Mouse (Mus musculus): Measurements from ENCODE around the gene Bud23. TPM values are rescaled to one million over a fixed set of nuclear protein-coding genes. Genes with fewer than 3 reads are reported as not detected.
A peak's percentile ranks its signal among the peaks of the same experiment; 100 is the strongest.
"Not testable (repeated sequence)": the region's sequence is repeated elsewhere in the genome, so short reads cannot be mapped to it uniquely, and the experiment has no call there.

Bud23 gene
- total RNA-seq, 1 experiment, result 112 TPM

GRCm38 (mm10) chr5:135066008-135066407 is 1.2 kb upstream of the Bud23 start:
- H3K9ac ChIP-seq (ENCODE audit: insufficient read depth, low read depth, low read length, poor library complexity, severe bottlenecking), result no peak overlapping the region
- in situ Hi-C loops (cut with MboI; ENCODE audit: low sequenced_read_pairs in 2 of 2, unreplicated experiment in 2 of 2), result no loop called here

GRCm38 (mm10) chr5:135064382-135064766 is 385 bp downstream of the Bud23 start:
- 0 out of 4 replicates have a peak, but pooled peaks cover 0 to 2% of the 10 kb centered on the region in 2 experiments for H3K4me1 ChIP-seq (ENCODE audit: control insufficient read depth in 2 of 2, insufficient read depth in 2 of 2, low read length in 2 of 2, poor library complexity in 1 of 2)
- no peaks in the 10 kb centered on the region for H3K9me3 ChIP-seq (ENCODE audit: control insufficient read depth, insufficient read depth, low read depth, low read length)
- no peak overlapping the region for H3K27ac ChIP-seq (ENCODE audit: insufficient read depth, low read depth, low read length, poor library complexity, severe bottlenecking)
- no peak for TF ChIP-seq CHD2 (IDR thresholded peaks at IDR 0.05; ENCODE audit: low read depth, low read length)
- TF ChIP-seq ZC3H11A (IDR thresholded peaks at IDR 0.05; ENCODE audit: borderline replicate concordance, low read depth, low read length), result no peak
- TF ChIP-seq MAFK (IDR thresholded peaks at IDR 0.05; ENCODE audit: insufficient read depth, low read depth, low read length), result no peak
- TF ChIP-seq ZNF384 (IDR thresholded peaks at IDR 0.05; ENCODE audit: low read depth, low read length), result no peak
- no peak for TF ChIP-seq HCFC1 (IDR thresholded peaks at IDR 0.05; ENCODE audit: borderline replicate concordance, insufficient read depth, low read length)
- in situ Hi-C loops (cut with MboI; ENCODE audit: low sequenced_read_pairs in 2 of 2, unreplicated experiment in 2 of 2), result no loop called here
- no peak for DNase-seq (ENCODE audit: low read depth, low spot score)
- H3K4me3 ChIP-seq (ENCODE audit: insufficient read depth in 1 of 2, low read depth in 1 of 2, low read length in 2 of 2, poor library complexity in 1 of 2, severe bottlenecking in 1 of 2), result peak overlapping the region; percentile 81 to 99
- H3K36me3 ChIP-seq (ENCODE audit: control insufficient read depth, insufficient read depth, low read length, poor library complexity, severe bottlenecking), result peaks cover 12% of the 10 kb centered on the region
- H3K9ac ChIP-seq (ENCODE audit: insufficient read depth, low read depth, low read length, poor library complexity, severe bottlenecking), result peak overlapping the region; percentile 80

More at GRCm38 (mm10) chr5:135066008-135066407, 1.2 kb upstream of the Bud23 start:
- Histone ChIP-seq H3K4me3 (ENCODE audit: insufficient read depth in 1 of 2, low read depth in 1 of 2, low read length in 2 of 2, poor library complexity in 1 of 2, severe bottlenecking in 1 of 2) (no peak overlapping the region), H3K4me1 (ENCODE audit: control insufficient read depth in 2 of 2, insufficient read depth in 2 of 2, low read length in 2 of 2, poor library complexity in 1 of 2) (0 out of 4 replicates have a peak, but pooled peaks cover 0 to 2% of the 10 kb centered on the region in 2 experiments), H3K36me3 (ENCODE audit: control insufficient read depth, insufficient read depth, low read length, poor library complexity, severe bottlenecking) (peaks cover 1% of the 10 kb centered on the region; the same call in 1 of the 2 replicates), H3K27ac (ENCODE audit: insufficient read depth, low read depth, low read length, poor library complexity, severe bottlenecking) (no peak overlapping the region), H3K9me3 (ENCODE audit: control insufficient read depth, insufficient read depth, low read depth, low read length) (no peaks in the 10 kb centered on the region)
- no peak for TF ChIP-seq MAFK (IDR thresholded peaks at IDR 0.05; ENCODE audit: insufficient read depth, low read depth, low read length)
- TF ChIP-seq CHD2 (IDR thresholded peaks at IDR 0.05; ENCODE audit: low read depth, low read length), result no peak
- TF ChIP-seq ZC3H11A (IDR thresholded peaks at IDR 0.05; ENCODE audit: borderline replicate concordance, low read depth, low read length), result no peak
- TF ChIP-seq ZNF384 (IDR thresholded peaks at IDR 0.05; ENCODE audit: low read depth, low read length), result no peak
- no peak for TF ChIP-seq HCFC1 (IDR thresholded peaks at IDR 0.05; ENCODE audit: borderline replicate concordance, insufficient read depth, low read length)
- DNase-seq (ENCODE audit: low read depth, low spot score), result no peak

GRCm38 (mm10) chr5:135063629-135064381 is 954 bp downstream of the Bud23 start, which contains the start of gene Dnajc30:
Gene Dnajc30 (plus strand): TSS chr5:135064202.
- H3K36me3 ChIP-seq (ENCODE audit: control insufficient read depth, insufficient read depth, low read length, poor library complexity, severe bottlenecking), result peaks cover 16% of the 10 kb centered on the region
- in situ Hi-C loops (cut with MboI; ENCODE audit: low sequenced_read_pairs in 2 of 2, unreplicated experiment in 2 of 2), result no loop called here
- peak within 1 kb of the TSS; percentile 90 to 99 for H3K4me3 ChIP-seq (ENCODE audit: insufficient read depth in 1 of 2, low read depth in 1 of 2, low read length in 2 of 2, poor library complexity in 1 of 2, severe bottlenecking in 1 of 2)
- TF ChIP-seq ZNF384 (IDR thresholded peaks at IDR 0.05; ENCODE audit: low read depth, low read length) (no peak), MAFK (IDR thresholded peaks at IDR 0.05; ENCODE audit: insufficient read depth, low read depth, low read length) (no peak), HCFC1 (IDR thresholded peaks at IDR 0.05; ENCODE audit: borderline replicate concordance, insufficient read depth, low read length) (peak; percentile 84), CHD2 (IDR thresholded peaks at IDR 0.05; ENCODE audit: low read depth, low read length) (0 out of 2 replicates have a peak, but pooled peaks have one; percentile 69)
- H3K4me1 ChIP-seq (ENCODE audit: control insufficient read depth in 2 of 2, insufficient read depth in 2 of 2, low read length in 2 of 2, poor library complexity in 1 of 2), result 0 out of 4 replicates have a peak, but pooled peaks cover 0 to 2% of the 10 kb centered on the region in 2 experiments
- no peak within 1 kb of the TSS for H3K27ac ChIP-seq (ENCODE audit: insufficient read depth, low read depth, low read length, poor library complexity, severe bottlenecking)
- DNase-seq (ENCODE audit: low read depth, low spot score), result peak; percentile 94
- peak within 1 kb of the TSS; percentile 80 for H3K9ac ChIP-seq (ENCODE audit: insufficient read depth, low read depth, low read length, poor library complexity, severe bottlenecking)
- H3K9me3 ChIP-seq (ENCODE audit: control insufficient read depth, insufficient read depth, low read depth, low read length), result no peaks in the 10 kb centered on the region

- in situ Hi-C loops (cut with MboI; ENCODE audit: low sequenced_read_pairs in 2 of 2, unreplicated experiment in 2 of 2), result no loop called here
- Histone ChIP-seq H3K4me1 (ENCODE audit: control insufficient read depth in 2 of 2, insufficient read depth in 2 of 2, low read length in 2 of 2, poor library complexity in 1 of 2) (peaks cover 0 to 16% of the 10 kb centered on the region in 2 experiments; a peak in 2 of 4 replicates), H3K27ac (ENCODE audit: insufficient read depth, low read depth, low read length, poor library complexity, severe bottlenecking) (no peak overlapping the region), H3K4me3 (ENCODE audit: insufficient read depth in 1 of 2, low read depth in 1 of 2, low read length in 2 of 2, poor library complexity in 1 of 2, severe bottlenecking in 1 of 2) (no peak overlapping the region), H3K9ac (ENCODE audit: insufficient read depth, low read depth, low read length, poor library complexity, severe bottlenecking) (no peak overlapping the region), H3K36me3 (ENCODE audit: control insufficient read depth, insufficient read depth, low read length, poor library complexity, severe bottlenecking) (peaks cover 44% of the 10 kb centered on the region), H3K9me3 (ENCODE audit: control insufficient read depth, insufficient read depth, low read depth, low read length) (no peaks in the 10 kb centered on the region)
- no peak for DNase-seq (ENCODE audit: low read depth, low spot score)
- TF ChIP-seq CHD2 (IDR thresholded peaks at IDR 0.05; ENCODE audit: low read depth, low read length), result no peak
- no peak for TF ChIP-seq ZC3H11A (IDR thresholded peaks at IDR 0.05; ENCODE audit: borderline replicate concordance, low read depth, low read length)
- no peak for TF ChIP-seq ZNF384 (IDR thresholded peaks at IDR 0.05; ENCODE audit: low read depth, low read length)
- TF ChIP-seq HCFC1 (IDR thresholded peaks at IDR 0.05; ENCODE audit: borderline replicate concordance, insufficient read depth, low read length), result no peak
- no peak for TF ChIP-seq MAFK (IDR thresholded peaks at IDR 0.05; ENCODE audit: insufficient read depth, low read depth, low read length)
Measured at GRCm38 (mm10) chr5:135053356-135053755, 11.4 kb downstream of the Bud23 start.

GRCm38 (mm10) chr5:135049268-135049667 is 15.5 kb downstream of the Bud23 start:
- H3K4me3 ChIP-seq (ENCODE audit: insufficient read depth in 1 of 2, low read depth in 1 of 2, low read length in 2 of 2, poor library complexity in 1 of 2, severe bottlenecking in 1 of 2); DNase-seq (ENCODE audit: low read depth, low spot score); in situ Hi-C loops (cut with MboI; ENCODE audit: low sequenced_read_pairs in 2 of 2, unreplicated experiment in 2 of 2); H3K27ac ChIP-seq (ENCODE audit: insufficient read depth, low read depth, low read length, poor library complexity, severe bottlenecking); H3K9ac ChIP-seq (ENCODE audit: insufficient read depth, low read depth, low read length, poor library complexity, severe bottlenecking); H3K9me3 ChIP-seq (ENCODE audit: control insufficient read depth, insufficient read depth, low read depth, low read length): not testable (repeated sequence)
- H3K36me3 ChIP-seq (ENCODE audit: control insufficient read depth, insufficient read depth, low read length, poor library complexity, severe bottlenecking), result peaks cover 25% of the 10 kb centered on the region
- peaks cover 0 to 17% of the 10 kb centered on the region in 2 experiments; a peak in 2 of 4 replicates for H3K4me1 ChIP-seq (ENCODE audit: control insufficient read depth in 2 of 2, insufficient read depth in 2 of 2, low read length in 2 of 2, poor library complexity in 1 of 2)

Data from ES-E14 (cell line).